Mouse (Mus musculus): Measurements from ENCODE around the gene Cdhr2. TPM values are rescaled to one million over a fixed set of nuclear protein-coding genes. Genes with fewer than 3 reads are reported as not detected.

Gene Cdhr2
- polyA plus RNA-seq, 1 experiment from 2014 or later = 0.05 TPM

- no peak for ATAC-seq
Measured at GRCm38 (mm10) chr13:54759496-54759895, 58.2 kb downstream of the Cdhr2 start.

DNA sequence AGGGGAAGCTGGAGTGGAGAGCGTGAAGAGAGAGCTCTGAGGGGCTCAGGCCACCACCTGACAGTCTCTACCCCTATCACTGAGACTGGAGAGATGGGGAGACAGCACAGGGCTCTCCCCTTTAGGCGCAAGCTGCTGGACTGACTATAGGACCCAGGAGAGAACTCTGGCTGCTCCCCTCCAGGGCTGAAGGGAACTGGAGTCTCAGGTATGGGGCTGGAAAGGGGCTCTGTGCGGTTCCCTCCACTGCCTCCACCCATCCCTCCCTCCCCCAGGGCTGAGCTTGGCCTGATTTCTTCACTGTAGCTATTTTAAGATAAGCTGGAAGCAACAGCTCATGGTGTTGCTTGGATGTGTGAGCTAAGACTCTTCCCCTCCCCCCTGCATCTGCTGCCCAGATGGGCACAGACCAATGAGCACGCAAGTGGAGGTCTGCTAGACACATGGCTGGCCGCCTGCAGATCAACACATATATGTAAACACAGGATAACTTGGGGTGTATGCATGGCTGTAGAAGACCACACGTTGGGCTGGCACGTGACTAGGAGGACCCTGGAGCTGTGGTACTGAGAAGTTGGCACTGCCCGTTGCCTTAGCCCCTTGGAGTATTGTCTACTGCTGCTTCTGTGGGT lies 59.0 kb downstream of the Cdhr2 start:
- 57% methylated on average over 8 of the region's 8 CpGs for WGBS
- Histone ChIP-seq H3K9me3 (replicated peaks; ENCODE audit: control insufficient read depth, low read length) (no peaks in the 10 kb centered on the region), H3K4me1 (ENCODE audit: control insufficient read depth, insufficient read depth, low read length) (peaks cover 35% of the 10 kb centered on the region), H3K27me3 (replicated peaks; ENCODE audit: control insufficient read depth, insufficient read depth, low read length) (peaks cover 16% of the 10 kb centered on the region), H3K27ac (ENCODE audit: low read depth, low read length) (no peak overlapping the region), H3K4me2 (ENCODE audit: low read length) (no peak overlapping the region), H3K36me3 (ENCODE audit: control insufficient read depth, insufficient read depth, low read length) (no peaks in the 10 kb centered on the region), H3K4me3 (ENCODE audit: low read depth, low read length) (no peak overlapping the region), H3K9ac (ENCODE audit: low read length) (no peak overlapping the region)
- DNase-seq (ENCODE audit: low spot score) (peak; percentile 67), ATAC-seq (peak; percentile 3; the same call in 1 of the 2 replicates)

More at GRCm38 (mm10) chr13:54759496-54759895, 58.2 kb downstream of the Cdhr2 start:
- Histone ChIP-seq H3K4me3 (ENCODE audit: low read depth, low read length) (no peak overlapping the region), H3K4me2 (ENCODE audit: low read length) (peak overlapping the region; percentile 85), H3K4me1 (ENCODE audit: control insufficient read depth, insufficient read depth, low read length) (peaks cover 41% of the 10 kb centered on the region), H3K36me3 (ENCODE audit: control insufficient read depth, insufficient read depth, low read length) (no peaks in the 10 kb centered on the region), H3K9ac (ENCODE audit: low read length) (peak overlapping the region; percentile 45; the same call in 1 of the 2 replicates), H3K9me3 (replicated peaks; ENCODE audit: control insufficient read depth, low read length) (no peaks in the 10 kb centered on the region), H3K27ac (ENCODE audit: low read depth, low read length) (no peak overlapping the region), H3K27me3 (replicated peaks; ENCODE audit: control insufficient read depth, insufficient read depth, low read length) (peaks cover 10% of the 10 kb centered on the region)
- WGBS = 8% methylated on average over 7 of the region's 7 CpGs
- DNase-seq (ENCODE audit: low spot score) = no peak

DNA sequence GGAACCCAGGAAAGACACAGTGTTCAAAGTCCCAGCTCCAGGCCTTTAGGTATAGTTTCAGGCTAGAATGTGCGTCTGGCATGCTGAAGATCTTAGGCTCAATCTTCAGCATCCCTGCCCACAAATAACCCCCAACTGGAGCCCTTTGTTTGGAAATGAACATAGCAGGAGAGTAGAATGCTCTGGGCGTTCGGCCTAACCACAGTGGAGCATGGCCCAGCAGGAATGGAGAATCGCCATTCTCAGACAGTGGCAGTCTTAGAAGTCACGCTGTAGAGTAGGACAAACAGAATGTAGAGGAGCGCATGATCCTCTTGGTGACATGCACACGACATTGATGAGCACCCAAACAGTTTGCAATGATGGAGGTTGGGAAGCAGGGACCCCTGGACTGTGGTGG lies 59.6 kb downstream of the Cdhr2 start:
- WGBS = 67% methylated on average over 7 of the region's 7 CpGs
- DNase-seq (ENCODE audit: low spot score) (no peak), ATAC-seq (no peak)
- H3K4me1 ChIP-seq (ENCODE audit: control insufficient read depth, insufficient read depth, low read length) = peaks cover 30% of the 10 kb centered on the region
- H3K9ac ChIP-seq (ENCODE audit: low read length) = no peak overlapping the region
- H3K4me3 ChIP-seq (ENCODE audit: low read depth, low read length) = no peak overlapping the region
- H3K4me2 ChIP-seq (ENCODE audit: low read length) = no peak overlapping the region
- no peaks in the 10 kb centered on the region for H3K36me3 ChIP-seq (ENCODE audit: control insufficient read depth, insufficient read depth, low read length)
- H3K27ac ChIP-seq (ENCODE audit: low read depth, low read length) = no peak overlapping the region
- H3K27me3 ChIP-seq (replicated peaks; ENCODE audit: control insufficient read depth, insufficient read depth, low read length) = peaks cover 22% of the 10 kb centered on the region
- H3K9me3 ChIP-seq (replicated peaks; ENCODE audit: control insufficient read depth, low read length) = no peaks in the 10 kb centered on the region

DNA sequence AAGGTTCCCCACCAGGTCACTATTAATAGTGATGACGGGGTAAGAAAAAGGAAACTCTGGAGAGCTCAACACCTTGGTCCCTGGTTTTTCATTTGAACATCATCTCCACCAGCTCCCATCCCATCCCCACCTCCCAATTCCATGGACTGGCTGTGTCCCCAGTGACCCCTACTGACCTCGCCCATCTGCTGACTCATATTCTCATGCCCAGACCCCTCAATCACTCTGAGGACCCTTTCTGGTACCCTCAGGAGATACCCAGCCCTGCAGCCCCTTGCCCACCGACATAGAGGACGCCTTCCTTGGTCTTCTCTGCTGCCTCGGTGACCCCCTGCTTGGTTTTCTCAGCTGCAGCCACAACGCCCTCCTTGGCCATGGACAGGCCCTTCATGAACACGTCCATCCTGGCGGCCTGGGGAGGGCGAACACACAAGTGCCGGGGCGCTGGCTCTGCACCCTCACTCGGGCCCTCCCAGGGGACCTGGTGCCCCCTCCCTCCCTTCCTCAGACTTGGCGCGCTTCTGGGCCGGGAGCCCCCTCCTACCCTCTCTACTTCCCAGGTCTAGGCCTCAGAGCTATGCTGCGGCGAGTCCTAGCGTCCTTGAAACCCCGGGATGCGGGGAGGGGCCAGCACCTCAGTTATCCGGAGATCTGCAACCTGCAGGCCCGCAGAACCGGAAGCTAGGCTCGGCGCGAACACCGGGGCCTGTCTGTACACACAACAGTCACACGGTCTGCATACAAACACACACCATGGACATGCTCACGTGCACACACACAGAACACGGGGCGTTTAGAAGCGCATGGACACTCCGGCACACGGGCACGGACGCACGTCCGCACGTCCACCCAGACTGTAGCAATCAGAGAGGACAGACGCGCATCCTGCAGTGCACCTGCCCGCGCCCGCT lies 64.3 kb downstream of the Cdhr2 start:
- H3K9me3 ChIP-seq (replicated peaks; ENCODE audit: control insufficient read depth, low read length) = no peaks in the 10 kb centered on the region
- 0 out of 2 replicates have a peak, but pooled peaks cover 3% of the 10 kb centered on the region for H3K4me1 ChIP-seq (ENCODE audit: control insufficient read depth, insufficient read depth, low read length)
- H3K27me3 ChIP-seq (replicated peaks; ENCODE audit: control insufficient read depth, insufficient read depth, low read length) = peaks cover 27% of the 10 kb centered on the region
- H3K4me2 ChIP-seq (ENCODE audit: low read length) = peak overlapping the region; percentile 89
- no peak overlapping the region for H3K27ac ChIP-seq (ENCODE audit: low read depth, low read length)
- peak overlapping the region; percentile 68 for H3K9ac ChIP-seq (ENCODE audit: low read length)
- DNase-seq (ENCODE audit: low spot score) = no peak
- peak; percentile 59 for ATAC-seq
- no peaks in the 10 kb centered on the region for H3K36me3 ChIP-seq (ENCODE audit: control insufficient read depth, insufficient read depth, low read length)
- peak overlapping the region; percentile 45 for H3K4me3 ChIP-seq (ENCODE audit: low read depth, low read length)
- WGBS = 5% methylated on average over 44 of the region's 44 CpGs

DNA sequence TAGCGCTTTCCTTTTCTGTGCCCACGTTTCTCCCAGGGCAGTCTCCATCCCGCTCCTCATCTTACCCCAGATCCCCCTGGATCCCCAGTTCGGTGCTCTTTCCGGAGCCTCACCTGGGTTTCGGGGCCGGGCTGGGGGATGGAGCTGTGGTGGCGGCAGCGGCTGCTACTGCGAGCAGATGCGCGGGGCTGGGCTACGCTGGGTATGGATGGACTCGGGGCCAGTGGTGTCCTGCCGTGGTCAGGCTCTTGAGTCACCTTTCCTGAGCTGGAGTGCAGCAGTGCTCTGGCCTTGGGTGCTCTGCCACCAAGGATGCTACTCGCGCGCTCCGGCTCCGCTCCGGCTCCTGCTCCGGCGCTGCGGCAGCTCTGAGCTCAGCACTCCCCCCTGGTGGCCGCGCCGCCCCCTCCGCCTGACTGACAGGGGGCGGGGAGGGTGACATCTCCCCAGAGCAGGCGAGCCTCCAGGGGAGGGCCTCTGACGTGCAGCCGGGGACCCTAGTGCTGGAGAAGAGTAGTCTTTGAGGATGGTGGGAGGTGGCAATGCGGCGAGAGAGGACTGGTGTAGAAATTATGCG lies 65.0 kb downstream of the Cdhr2 start, which contains the start of gene Sncb:
Gene Sncb, minus strand, starts transcription at position 404 of the 577 bp plus-strand sequence.
- Histone ChIP-seq H3K27me3 (replicated peaks; ENCODE audit: control insufficient read depth, insufficient read depth, low read length) (peaks cover 27% of the 10 kb centered on the region), H3K4me1 (ENCODE audit: control insufficient read depth, insufficient read depth, low read length) (0 out of 2 replicates have a peak, but pooled peaks cover 3% of the 10 kb centered on the region), H3K4me3 (ENCODE audit: low read depth, low read length) (peak within 1 kb of the TSS; percentile 45), H3K27ac (ENCODE audit: low read depth, low read length) (no peak within 1 kb of the TSS), H3K36me3 (ENCODE audit: control insufficient read depth, insufficient read depth, low read length) (no peaks in the 10 kb centered on the region), H3K9ac (ENCODE audit: low read length) (peak within 1 kb of the TSS; percentile 68), H3K4me2 (ENCODE audit: low read length) (peak within 1 kb of the TSS; percentile 89), H3K9me3 (replicated peaks; ENCODE audit: control insufficient read depth, low read length) (no peaks in the 10 kb centered on the region)
- peak; percentile 91 for ATAC-seq
- WGBS = 1% methylated on average over 35 of the region's 35 CpGs
- peak; percentile 82 for DNase-seq (ENCODE audit: low spot score)

DNA sequence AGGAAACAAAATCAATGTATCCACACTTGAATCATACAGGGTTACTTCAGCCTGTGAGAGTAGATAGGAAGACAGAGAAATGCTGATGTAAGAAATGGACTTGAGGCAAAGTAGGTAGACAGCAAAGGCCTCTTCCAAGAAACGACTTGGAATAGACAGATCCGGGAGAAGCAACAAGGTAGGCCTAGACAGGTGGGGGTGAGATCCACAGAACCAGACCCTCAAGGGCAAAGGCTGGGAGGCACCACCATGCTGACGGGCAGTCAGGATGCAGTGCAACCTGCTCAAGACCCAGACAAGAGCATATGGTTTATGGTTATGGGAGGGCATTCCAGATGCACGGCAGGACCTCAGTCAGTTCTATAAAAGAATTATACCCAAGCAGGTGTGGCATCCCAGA lies 65.8 kb downstream of the Cdhr2 start:
- no peaks in the 10 kb centered on the region for H3K9me3 ChIP-seq (replicated peaks; ENCODE audit: control insufficient read depth, low read length)
- H3K9ac ChIP-seq (ENCODE audit: low read length) = no peak overlapping the region
- DNase-seq (ENCODE audit: low spot score) (no peak), ATAC-seq (no peak)
- H3K27ac ChIP-seq (ENCODE audit: low read depth, low read length) = no peak overlapping the region
- 77% methylated on average over 4 of the region's 4 CpGs for WGBS
- H3K27me3 ChIP-seq (replicated peaks; ENCODE audit: control insufficient read depth, insufficient read depth, low read length) = peaks cover 27% of the 10 kb centered on the region
- no peak overlapping the region for H3K4me3 ChIP-seq (ENCODE audit: low read depth, low read length)
- H3K36me3 ChIP-seq (ENCODE audit: control insufficient read depth, insufficient read depth, low read length) = no peaks in the 10 kb centered on the region
- H3K4me2 ChIP-seq (ENCODE audit: low read length) = peak overlapping the region; percentile 89; the same call in 1 of the 2 replicates
- 0 out of 2 replicates have a peak, but pooled peaks cover 3% of the 10 kb centered on the region for H3K4me1 ChIP-seq (ENCODE audit: control insufficient read depth, insufficient read depth, low read length)

- no peak for ATAC-seq
- WGBS = 78% methylated on average over 3 of the region's 3 CpGs
- no peak overlapping the region for H3K27ac ChIP-seq (ENCODE audit: low read depth, low read length)
Measured at GRCm38 (mm10) chr13:54780592-54780991, 79.3 kb downstream of the Cdhr2 start.

GRCm38 (mm10) chr13:54781086-54781485 lies 79.8 kb downstream of the Cdhr2 start:
- H3K4me2 ChIP-seq (ENCODE audit: low read length) = no peak overlapping the region
- no peak for DNase-seq (ENCODE audit: low spot score)
- no peaks in the 10 kb centered on the region for H3K9me3 ChIP-seq (replicated peaks; ENCODE audit: control insufficient read depth, low read length)
- no peak for ATAC-seq
- H3K4me1 ChIP-seq (ENCODE audit: control insufficient read depth, insufficient read depth, low read length) = no peaks in the 10 kb centered on the region; the same call in 1 of the 2 replicates
- no peak overlapping the region for H3K4me3 ChIP-seq (ENCODE audit: low read depth, low read length)
- H3K36me3 ChIP-seq (ENCODE audit: control insufficient read depth, insufficient read depth, low read length) = no peaks in the 10 kb centered on the region
- H3K27ac ChIP-seq (ENCODE audit: low read depth, low read length) = no peak overlapping the region
- no peaks in the 10 kb centered on the region for H3K27me3 ChIP-seq (replicated peaks; ENCODE audit: control insufficient read depth, insufficient read depth, low read length)
- 85% methylated on average over 3 of the region's 3 CpGs for WGBS
- no peak overlapping the region for H3K9ac ChIP-seq (ENCODE audit: low read length)

More at GRCm38 (mm10) chr13:54780592-54780991, 79.3 kb downstream of the Cdhr2 start:
- Histone ChIP-seq H3K4me2 (ENCODE audit: low read length) (no peak overlapping the region), H3K36me3 (ENCODE audit: control insufficient read depth, insufficient read depth, low read length) (no peaks in the 10 kb centered on the region), H3K9me3 (replicated peaks; ENCODE audit: control insufficient read depth, low read length) (no peaks in the 10 kb centered on the region), H3K4me3 (ENCODE audit: low read depth, low read length) (no peak overlapping the region), H3K27me3 (replicated peaks; ENCODE audit: control insufficient read depth, insufficient read depth, low read length) (no peaks in the 10 kb centered on the region), H3K9ac (ENCODE audit: low read length) (no peak overlapping the region), H3K4me1 (ENCODE audit: control insufficient read depth, insufficient read depth, low read length) (no peaks in the 10 kb centered on the region; the same call in 1 of the 2 replicates)
- DNase-seq (ENCODE audit: low spot score) = peak; percentile 74

Data from forebrain, embryonic 14.5 days (tissue).